Mouse (Mus musculus): ENCODE measurements at regions not wholly inside any gene's neighbourhood (a gene's known extent, or its start where the extent isn't known, plus 50 kb on each side); places are given as distances from the start of the nearest gene placed in this dataset.

GRCm38 (mm10) chrX:131460631-131461030 lies 1711.1 kb downstream of the Diaph2 start:
- TF ChIP-seq POLR2A (IDR thresholded peaks at IDR 0.05; ENCODE audit: borderline replicate concordance, insufficient read depth, low read length) = no peak
- TF ChIP-seq CTCF (IDR thresholded peaks at IDR 0.05; ENCODE audit: borderline replicate concordance, insufficient read depth, low read depth, low read length) = no peak
